Mouse (Mus musculus) adrenal gland, adult 18-20 months (tissue): ENCODE data around the gene Wdr83os. TPM values are rescaled to one million over a fixed set of nuclear protein-coding genes. Genes with fewer than 3 reads are reported as not detected.
"Not testable (repeated sequence)": the region's sequence is repeated elsewhere in the genome, so short reads cannot be mapped to it uniquely, and the experiment has no call there.

Experiments used
- DNase-seq, 2 experiments: peaks; one replicate each; pipeline ENCODE4 v3.0.0; 2021 to 2022; ENCODE audit warnings: low spot score in 2 of 2
- total RNA-seq, 2 experiments: library from RNA; stranded (reverse); gene quantifications; 1 replicate in 1 of 2; 2 replicates in 1 of 2; pipeline ENCODE4 v1.2.3; 2021

The Wdr83os gene
- total RNA-seq, 2 experiments from 2014 or later: 72.6 to 87.7 TPM

GRCm38 (mm10) chr8:85071514-85072281 lies 8.8 kb upstream of the Wdr83os start, which contains the start of gene Dhps:
TSS of gene Dhps (plus strand) at chr8:85071757.
- peak; percentile 83 to 86 for DNase-seq

GRCm38 (mm10) chr8:85072364-85072929 lies 8.1 kb upstream of the Wdr83os start:
- no peak for DNase-seq

DNA sequence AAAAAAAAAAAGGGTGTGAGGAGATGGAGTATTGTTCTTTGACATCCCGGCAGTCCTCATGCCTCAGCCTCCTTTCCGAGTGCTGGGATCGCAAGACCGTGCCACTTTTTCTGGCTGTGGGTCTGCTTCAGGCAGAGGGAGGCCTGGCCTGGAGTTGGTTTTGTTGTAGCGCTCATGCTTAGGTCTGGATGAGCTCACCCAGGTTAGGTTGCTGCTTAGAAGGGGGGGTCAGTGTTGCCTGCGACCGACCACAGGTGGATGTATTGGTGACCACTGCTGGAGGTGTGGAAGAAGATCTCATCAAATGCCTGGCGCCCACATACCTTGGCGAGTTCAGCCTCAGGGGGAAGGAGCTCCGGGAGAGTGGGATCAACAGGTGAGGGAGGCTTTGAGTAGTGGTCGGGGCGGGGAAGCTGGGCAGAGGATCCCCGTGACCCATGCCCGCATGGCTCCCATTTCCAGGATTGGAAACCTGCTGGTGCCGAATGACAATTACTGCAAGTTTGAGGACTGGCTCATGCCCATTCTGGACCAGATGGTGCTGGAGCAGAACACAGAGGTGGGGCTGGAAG lies 7.4 kb upstream of the Wdr83os start:
- no peak for DNase-seq

DNA sequence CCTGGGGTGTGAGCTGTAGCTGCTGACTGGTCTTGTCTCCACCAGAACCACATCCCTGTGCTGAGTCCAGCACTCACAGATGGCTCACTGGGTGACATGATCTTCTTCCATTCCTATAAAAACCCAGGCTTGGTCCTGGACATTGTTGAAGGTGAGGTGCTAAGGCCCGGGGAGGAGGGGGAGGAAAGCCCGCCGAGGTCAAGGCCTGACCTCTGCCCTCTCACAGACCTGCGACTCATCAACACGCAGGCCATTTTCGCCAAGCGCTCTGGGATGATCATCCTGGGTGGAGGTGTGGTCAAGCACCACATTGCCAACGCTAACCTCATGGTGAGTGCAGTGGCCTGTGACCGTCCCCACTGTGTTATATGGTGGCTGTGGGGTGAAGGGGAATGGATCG lies 6.4 kb upstream of the Wdr83os start:
- no peak for DNase-seq

GRCm38 (mm10) chr8:85074617-85075016 lies 5.9 kb upstream of the Wdr83os start:
- no peak for DNase-seq

DNA sequence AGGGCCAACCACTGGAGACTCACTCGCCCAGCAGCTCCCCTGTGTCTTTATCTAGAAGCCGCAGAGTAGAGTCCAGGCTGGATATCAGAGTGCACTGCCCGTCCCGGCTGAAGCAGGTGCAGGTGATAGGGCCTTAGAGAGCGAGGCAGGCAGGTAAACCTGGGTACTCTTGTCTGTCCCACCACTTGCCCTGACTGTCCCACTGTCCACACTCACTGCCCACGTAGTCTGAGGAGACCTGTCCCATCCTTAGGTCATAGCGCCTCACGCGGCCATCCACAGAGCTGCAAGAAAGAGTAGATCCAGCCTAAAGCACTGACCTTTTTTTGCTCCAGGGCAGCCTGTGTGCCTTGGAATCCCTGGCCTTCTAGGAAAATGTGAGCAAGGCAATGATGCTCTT lies 4.5 kb upstream of the Wdr83os start:
- DNase-seq: no peak

GRCm38 (mm10) chr8:85076993-85077392 lies 3.5 kb upstream of the Wdr83os start:
- peak; percentile 67 to 70 for DNase-seq

- peak in 1 of 2 experiments; percentile 55 for DNase-seq
Observed at GRCm38 (mm10) chr8:85080214-85080531, 367 bp upstream of the Wdr83os start.

GRCm38 (mm10) chr8:85081216-85081555 lies 646 bp downstream of the Wdr83os start, which contains the start of gene Wdr83:
TSS of gene Wdr83 (minus strand) at chr8:85081306.
- DNase-seq: peak in 1 of 2 experiments; percentile 38

DNA sequence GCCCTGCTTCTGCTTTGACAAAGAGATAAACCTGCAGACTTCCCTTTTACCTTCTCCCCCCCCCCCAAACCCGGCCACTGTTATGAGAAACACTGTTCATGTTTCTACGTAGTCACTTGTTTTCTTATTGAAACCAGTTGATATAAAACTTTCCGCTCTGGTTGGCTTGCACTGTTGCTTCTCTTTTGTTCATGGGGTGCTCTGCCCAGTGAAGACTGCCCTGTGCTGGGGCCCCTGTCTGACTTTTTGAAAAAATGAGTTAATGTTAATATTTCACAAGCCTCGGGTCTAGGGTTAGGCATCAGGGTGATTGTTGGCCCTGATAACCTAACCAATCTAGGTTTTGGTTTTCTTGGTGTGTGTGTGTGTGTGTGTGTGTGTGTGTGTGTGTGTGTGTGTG lies 1.6 kb downstream of the Wdr83os start:
- DNase-seq: not testable (repeated sequence)

GRCm38 (mm10) chr8:85083108-85083813 lies 2.7 kb downstream of the Wdr83os start, which contains the start of gene Man2b1:
TSS of gene Man2b1 (plus strand) at chr8:85083270.
- peak; percentile 85 to 86 for DNase-seq

- no peak for DNase-seq
Observed at GRCm38 (mm10) chr8:85084633-85085032, 4.1 kb downstream of the Wdr83os start.

- DNase-seq: no peak
Observed at GRCm38 (mm10) chr8:85086238-85086637, 5.7 kb downstream of the Wdr83os start.

DNA sequence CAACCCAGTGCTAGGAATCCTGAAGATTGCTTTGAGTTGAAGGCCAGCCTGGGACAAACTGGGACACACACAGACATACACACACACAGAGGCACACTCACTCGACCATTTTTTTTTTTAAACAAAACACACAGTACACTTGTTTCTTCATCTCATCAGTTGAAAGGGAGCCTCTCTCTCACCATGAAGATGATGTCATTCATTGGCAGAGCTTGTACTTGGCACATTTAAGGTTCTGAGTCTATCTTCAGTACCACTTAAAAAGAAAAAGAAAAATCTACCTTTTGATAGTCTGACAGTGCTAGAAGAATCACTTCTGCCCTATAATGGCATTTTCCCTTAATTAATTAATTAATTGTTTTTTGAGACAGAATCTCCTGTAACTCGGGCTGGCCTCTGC lies 8.2 kb downstream of the Wdr83os start:
- DNase-seq: no peak

GRCm38 (mm10) chr8:85090856-85091255 lies 10.3 kb downstream of the Wdr83os start:
- no peak for DNase-seq

DNA sequence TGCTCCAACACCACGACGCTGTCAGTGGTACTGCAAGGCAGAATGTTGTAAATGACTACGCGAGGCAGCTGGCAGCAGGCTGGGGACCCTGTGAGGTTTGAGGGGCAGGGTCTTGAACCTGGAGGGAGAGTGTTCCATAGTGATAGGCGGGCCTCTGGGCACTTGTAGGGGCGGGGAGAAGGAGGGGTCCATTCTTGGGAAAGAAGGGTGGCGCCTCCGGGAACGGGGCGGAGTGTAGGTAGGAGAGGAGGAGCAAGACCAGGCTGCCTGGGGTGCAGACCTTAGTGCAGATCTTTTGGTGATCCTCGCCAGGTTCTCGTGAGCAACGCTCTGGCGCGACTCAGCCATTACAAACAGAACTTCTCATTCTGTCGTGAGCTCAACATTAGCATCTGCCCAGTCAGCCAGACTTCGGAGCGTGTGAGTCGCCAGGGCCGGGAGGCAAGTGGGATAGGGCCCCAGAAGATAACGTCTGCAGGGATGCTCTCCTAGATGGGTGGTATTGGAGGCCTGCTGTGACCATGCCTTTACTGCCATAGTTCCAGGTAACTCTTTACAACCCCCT lies 11.1 kb downstream of the Wdr83os start:
- DNase-seq: no peak

GRCm38 (mm10) chr8:85095051-85095450 lies 14.5 kb downstream of the Wdr83os start:
- DNase-seq: no peak

GRCm38 (mm10) chr8:85095566-85095965 lies 15.0 kb downstream of the Wdr83os start:
- no peak for DNase-seq

DNA sequence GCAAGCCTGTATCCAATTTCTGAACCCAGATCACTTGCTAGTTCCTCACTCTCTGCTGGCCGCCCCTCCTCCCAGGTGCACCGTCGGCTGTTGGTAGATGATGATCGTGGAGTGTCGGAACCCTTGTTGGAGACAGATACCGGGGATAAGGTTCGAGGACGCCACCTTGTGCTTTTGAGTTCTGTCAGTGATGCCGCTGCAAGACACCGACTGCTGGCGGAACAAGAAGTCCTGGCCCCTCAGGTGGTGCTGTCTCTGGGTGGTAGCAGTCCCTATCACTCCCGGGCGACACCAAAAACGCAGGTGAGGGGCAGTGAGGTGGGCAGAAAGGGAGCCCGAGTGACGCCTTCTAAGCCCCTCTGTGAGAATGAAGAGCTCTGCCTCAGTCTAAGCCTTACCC lies 15.7 kb downstream of the Wdr83os start:
- no peak for DNase-seq

GRCm38 (mm10) chr8:85096850-85097249 lies 16.3 kb downstream of the Wdr83os start:
- no peak for DNase-seq

DNA sequence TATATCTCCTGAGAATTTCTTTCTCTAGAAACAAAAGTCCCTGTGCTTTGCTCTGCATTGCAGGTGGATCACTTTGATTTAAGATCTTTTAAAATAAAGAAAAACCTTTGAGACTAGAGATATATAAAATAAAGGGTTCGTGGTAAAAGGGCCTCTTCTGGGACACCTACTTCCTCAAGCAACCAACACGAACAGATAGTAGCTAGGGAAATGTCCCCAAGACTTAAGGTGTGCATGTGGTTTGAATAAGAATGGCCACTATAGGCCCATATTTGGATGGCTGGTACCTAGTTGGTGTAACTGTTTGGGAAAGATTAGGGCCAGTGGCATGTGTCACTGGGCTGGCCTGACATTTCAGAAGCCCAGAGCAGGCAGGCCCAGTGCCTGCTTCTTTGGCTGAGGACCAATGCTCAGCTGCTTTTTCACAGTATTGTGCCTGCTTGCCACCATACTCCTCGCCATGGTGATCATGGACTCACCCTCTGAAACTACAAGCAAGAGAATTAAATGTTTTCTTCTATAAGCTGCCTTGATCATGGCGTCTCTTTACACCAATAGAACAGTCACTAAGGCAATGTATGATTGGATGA lies 19.6 kb downstream of the Wdr83os start:
- no peak for DNase-seq
